Mouse (Mus musculus) thymus, postnatal 14 days (tissue): ENCODE measurements around the gene Fbln5.

ENCODE experiments used
- DNase-seq: peaks from one replicate; pipeline ENCODE4 v3.0.0; 2021

Fbln5 gene

DNA sequence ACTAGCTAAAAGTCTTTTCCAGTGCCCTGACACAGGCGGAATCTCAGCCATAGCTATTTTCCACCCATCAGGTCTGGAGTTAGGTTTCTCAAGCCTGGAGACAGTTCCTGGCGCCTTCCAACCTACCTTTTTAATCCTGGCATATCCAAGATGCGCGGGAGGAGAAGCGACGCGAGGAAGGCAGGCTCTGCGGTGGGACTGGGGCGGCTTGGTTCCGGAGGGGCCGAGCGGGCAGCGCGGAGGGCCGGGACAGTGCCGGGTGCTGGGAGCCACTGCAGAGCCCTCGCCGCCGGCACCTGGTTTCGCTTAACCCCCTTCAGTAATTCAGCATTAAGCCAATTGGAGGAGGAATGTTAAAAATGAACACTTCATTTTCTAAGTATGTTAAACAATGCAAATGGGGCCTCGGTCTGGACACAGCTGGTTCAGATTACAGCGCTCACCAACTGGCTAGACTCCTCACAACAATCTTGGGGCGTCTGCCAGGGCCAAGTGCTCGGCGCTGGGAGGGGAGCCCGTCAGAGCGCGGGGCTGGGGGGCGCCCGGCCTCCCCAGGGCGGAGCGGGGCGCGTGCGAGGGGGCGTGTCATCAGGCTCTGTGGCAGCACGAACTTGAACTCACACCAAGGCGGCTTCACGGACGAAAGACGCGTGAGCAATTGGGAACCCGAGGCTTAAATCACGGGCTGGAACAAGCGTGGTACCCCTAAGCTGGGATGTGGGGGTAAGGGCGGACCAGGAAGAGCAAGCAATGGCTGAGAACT lies at the start of gene Fbln5:
TSS of gene Fbln5 (minus strand) at position 448 of the 763 bp plus-strand sequence.
- DNase-seq = peak; percentile 33

DNA sequence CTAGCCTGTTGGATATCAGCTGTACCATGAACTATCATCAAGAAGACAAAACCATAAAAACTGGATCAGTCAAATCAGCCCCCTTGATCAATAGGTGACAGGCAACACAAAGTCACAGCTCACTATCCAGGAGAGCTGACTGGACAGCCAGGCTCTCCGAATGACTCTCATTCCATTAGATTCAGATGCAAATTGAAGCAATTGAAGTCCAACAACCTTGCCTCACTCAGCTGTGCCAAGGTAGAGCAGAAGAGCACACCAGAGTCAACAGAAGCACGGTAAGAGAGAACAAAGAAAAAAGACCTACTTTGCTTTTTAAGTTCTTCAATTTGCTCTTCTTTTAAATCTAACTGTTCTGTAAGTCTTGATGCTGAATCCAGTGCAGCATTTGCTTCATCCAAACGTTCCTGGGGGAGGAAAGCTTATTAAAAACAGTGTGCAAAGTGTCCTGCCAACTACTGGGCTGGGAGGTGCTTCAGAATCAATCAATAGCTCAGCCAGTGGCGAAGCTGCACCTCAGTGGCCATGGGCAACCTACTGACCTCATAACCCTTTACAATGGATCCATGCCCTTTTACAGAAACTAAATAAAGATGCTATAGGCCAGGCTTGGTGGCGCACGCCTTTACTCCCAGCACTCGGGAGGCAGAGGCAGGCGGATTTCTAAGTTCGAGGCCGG lies 43.6 kb upstream of the Fbln5 start:
- DNase-seq = no peak

DNA sequence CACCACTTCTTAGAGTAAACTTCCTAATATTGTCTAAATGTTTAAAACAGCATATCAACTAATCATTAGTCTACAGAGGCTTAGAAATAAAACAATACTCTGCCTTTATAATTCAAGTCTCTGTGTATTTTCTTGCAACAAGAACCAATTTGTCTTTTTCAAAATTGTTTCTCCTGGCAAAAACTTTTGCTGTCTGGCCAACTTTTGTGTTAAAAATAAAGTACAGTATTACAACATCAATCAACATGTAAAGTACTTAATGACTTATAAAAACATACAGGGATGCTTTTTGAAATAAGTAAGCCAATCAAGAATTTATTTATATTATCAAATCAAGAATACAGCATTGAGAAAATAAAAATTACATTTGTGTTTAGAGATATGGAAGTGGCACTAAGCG lies 41.4 kb upstream of the Fbln5 start:
- DNase-seq = no peak

DNA sequence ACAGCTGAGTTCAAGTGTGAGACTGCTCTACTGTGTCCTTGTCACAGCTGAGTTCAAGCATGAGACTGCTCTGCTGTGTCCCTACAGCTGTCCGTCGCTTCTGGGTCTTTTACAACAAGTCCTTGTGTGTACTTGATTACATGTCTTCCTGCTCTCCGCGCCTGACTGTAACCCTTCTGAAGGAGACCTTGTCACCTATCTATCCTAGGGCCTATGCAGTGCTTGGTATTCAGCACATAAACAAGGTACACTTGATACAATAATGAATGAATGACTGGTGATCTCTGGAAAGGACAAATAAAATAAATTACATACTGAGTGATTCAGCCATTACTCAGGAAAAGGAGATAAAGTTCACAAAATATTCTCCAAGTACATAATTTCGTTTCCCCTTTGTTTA lies 39.2 kb upstream of the Fbln5 start:
- DNase-seq = no peak

DNA sequence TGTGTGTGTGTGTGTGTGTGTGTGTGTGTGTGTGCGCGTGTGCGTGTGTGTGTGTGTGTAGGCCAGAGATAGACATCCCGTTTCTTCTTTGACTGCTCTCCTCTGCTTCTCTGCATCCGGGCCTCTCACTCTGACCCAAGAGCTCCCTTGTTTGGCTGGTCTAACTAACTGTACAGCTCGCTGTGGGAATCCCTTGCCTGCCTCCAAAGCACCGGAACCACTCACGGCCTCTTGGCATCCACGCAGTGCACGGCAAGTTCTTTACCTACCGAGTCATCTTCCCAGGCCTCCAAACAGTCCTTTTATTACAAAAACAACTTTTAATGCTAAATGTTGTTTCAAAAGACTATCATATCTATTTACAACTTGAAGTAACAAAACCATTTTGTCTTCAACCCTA lies 35.5 kb upstream of the Fbln5 start:
- no peak for DNase-seq

DNA sequence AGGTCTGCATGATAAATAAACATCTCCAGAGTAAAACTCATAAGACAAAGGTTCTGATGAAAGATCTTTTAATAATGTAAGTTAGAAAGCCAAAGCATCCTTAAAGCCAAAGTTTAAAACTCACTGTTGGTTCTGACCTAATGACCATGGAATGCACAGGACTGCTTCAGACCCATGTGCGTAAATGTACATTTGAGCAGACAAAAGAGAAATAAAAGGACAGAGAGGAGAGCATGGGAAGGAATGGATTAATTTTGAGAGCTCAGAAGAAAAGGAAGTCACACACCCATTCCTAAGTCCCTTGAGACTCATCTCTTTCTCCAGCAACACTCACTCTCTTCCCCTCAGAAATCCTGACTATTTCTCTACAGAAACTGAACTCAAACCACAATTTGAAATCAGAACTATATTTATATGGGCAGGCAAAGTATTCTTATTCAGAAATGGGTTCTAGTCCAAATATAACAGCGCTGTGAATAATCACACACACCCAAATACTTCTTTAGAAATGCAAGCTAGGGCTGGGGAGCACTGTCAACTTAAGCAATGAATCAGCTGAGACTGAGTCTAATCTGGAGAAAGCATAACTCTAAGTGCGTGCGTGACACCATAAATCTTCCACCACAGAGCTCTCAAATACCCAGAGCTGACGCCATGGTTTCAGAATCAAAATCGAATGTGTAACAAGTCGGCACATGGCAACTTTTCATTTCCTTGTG lies 33.1 kb upstream of the Fbln5 start:
- DNase-seq = no peak

DNA sequence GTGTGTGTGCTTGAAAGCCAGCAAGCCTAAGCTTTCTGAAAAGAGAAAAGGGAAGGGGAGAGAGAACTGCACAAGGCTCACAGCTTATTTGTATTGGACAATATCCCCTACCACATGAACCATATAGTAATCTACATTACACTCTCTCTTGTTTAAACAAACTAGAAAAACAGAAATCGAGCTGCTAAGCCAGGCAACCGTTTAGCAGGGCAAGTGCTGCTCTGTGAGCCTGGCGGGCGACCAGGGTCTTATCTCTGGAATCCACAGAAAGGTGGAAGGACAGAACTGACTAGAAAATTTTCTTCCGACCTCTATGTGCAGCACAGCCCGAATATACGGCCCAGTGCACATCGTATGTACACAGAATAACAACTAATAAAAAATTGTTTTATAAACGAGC lies 32.5 kb upstream of the Fbln5 start:
- DNase-seq = no peak

DNA sequence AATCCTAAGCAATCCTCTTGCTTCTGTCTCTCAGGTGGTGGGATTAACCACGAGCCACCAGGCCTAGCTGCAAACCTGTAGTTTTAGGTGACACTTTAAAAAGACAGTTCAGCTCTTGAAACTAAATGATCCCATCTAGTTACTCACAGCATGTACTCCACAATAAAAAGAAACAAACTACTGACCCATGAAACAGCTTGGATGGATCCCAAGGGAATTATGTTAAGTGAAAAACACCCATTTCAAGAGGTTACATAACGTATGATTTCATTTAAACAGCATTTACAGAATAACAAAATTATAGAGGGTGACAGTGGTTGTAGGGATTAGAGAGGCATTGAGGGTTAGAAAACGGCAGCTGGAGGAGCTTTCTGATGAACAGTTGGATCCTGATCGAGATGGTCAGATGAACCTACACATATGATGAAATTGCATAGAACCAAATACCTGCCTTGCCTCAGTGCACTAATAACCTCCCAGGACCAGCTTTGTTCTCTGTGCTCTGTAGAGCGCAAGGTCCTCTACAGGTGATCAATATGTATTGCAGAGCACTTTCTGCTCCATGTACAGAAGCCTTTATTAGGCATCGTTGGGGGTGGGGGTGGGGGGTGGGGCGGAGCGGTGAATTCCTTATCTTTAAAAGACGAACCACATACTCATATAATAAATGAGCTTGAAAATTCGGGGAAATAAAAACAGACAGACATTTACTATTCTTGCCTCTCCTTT lies 17.9 kb upstream of the Fbln5 start:
- DNase-seq = no peak

DNA sequence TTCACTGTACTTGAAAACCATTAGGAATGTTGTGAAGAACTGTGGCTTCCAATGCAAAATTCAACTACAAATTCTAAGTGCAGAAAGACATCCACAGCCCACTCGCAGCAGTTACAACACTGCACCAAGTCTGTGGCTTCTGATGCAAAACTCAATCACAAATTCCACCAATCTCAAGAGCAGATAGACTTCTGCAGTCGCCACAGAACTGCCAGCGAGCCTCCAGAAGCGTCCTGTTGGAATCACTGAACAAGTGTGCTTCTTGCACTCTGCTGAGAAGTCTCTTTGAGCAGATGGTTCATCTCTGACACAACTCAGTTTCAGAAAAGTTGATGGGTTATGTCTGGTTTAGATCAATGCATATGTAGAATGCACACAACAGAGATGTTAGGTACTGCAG lies 15.9 kb upstream of the Fbln5 start:
- no peak for DNase-seq

DNA sequence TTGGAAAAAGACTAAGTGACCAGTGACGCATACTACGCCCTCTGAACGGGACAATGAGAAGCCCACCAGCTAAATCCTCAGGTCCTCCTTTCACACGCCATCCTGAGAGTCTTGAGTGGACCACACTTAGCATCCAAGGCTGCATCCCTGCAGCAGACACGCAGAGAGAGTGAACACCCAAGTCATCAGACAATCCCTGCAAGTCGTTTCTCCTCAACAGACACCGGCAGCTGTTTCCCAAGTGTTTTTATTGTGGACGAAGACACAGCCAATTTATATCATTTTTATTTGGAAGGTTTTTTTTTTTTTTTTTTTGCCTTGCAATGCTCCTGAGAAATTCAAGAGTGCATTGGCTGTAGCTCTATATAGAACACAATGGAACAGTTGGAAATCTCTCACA lies 14.9 kb upstream of the Fbln5 start:
- DNase-seq = no peak

DNA sequence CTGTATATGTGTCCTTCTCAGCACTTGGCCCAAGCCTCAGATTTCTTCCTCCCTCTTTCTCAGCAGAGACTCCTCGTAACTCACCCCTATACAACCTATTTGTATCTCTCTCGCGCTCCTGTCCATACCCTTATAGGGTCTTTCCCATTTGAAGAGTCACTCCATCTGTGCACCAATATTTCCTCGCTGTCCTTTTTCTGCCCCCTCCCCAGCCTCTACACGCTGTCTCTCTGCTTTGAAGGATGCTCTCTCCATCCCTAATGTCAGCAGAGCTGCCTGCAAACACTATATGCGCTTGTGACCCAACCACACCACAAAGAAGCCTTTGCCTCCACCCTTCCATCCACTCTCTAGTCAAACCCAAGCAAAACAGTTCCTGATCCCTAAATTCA lies 14.3 kb upstream of the Fbln5 start:
- no peak for DNase-seq

DNA sequence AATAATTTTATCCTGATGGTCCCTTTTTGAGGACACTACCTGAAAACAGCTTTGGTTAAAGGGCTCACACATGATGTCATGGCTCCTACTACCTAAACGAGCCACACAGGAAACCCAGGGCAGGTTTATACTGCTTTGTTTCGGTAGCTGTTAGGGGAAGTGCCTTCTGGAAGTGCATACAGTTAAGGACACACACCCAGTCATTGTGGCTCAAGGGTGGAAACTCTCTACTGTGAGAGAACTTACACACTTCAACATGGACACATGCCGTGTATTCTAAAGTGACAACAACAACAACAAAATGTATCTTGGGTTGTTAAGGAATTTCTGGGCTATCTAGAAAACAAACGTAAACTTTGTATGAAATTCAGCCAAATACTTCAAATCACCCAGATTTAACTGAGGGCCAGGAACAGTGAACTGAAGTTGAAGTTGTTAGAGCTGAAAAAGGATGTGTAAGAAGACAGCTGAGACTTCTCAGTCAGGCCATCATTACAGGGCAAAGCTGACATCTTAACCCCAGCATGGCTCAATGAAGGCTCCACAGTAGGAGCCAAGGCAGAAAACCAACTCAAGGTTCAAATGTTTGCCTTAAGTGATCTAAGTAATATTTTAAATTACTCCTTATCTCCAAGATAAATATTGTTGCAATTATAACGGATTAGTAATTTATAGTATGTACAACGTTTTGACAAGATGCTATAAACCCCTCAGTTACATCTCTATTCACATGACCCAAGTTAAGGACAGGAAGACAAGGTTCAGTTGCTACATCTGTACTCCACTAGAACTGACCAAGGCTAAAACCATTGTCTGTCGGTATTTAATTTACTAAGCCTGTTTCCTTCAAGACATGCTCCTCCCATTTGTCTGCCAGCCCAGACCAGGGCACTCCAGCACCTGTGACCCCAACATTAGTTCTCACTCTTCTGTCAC lies 13.6 kb upstream of the Fbln5 start:
- DNase-seq = no peak

DNA sequence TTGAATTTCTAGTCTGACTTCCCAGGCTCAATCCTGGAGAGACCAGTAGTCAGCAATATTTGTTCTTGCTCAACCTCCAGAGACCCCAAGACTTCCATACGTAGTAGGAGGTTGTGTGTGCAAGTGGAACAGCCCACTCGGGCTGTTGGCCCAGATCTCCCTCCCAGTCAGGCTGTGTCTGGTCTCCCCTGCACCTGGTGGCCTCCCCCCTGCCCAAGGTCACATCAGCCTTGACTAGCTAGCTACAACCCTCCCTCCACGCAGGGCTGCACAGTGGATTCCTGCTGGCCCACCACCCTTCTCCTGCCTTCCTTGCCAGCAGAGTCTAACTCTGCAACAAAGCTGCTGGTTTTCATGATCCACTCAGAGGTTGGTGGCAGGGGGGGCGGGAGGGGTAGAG lies 12.4 kb upstream of the Fbln5 start:
- no peak for DNase-seq

DNA sequence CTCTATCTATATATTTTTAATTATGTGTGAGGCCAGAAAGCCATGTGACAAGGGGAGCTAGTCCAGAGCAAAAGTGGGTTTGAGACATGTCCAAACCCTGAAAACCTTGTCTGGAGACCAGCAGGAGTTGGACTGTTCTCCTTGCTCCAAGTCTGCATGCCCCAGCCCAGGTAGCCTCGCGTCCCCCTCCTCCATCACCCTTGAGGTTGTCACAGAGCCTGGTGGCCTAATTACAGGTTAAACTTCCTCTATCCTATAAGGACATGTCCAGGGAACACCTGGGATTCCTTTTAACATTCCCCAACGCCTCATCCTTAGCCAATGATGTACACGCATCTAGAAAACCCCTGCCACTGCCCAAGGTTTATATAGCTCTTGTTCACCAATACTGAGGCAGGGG lies 4.3 kb upstream of the Fbln5 start:
- DNase-seq = no peak

DNA sequence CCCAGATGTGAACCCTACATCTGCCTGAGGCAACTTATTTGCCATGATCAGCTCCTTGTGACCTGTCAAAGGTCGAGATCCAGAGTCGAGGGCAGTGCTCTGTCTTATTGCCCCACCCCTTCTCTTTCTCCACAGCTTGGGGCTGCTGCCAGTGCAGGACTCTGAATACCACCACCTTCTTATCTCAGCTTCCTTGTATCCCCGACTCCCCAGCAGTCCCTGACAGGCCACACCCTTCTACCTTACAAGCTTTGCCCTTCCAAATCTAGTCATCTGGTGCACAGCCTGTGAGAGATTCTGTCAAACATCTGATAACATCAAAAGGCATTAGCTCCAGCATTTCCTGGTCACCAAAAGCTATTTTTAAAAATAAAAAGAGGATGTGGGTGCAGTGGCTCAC lies 2.7 kb upstream of the Fbln5 start:
- no peak for DNase-seq

DNA sequence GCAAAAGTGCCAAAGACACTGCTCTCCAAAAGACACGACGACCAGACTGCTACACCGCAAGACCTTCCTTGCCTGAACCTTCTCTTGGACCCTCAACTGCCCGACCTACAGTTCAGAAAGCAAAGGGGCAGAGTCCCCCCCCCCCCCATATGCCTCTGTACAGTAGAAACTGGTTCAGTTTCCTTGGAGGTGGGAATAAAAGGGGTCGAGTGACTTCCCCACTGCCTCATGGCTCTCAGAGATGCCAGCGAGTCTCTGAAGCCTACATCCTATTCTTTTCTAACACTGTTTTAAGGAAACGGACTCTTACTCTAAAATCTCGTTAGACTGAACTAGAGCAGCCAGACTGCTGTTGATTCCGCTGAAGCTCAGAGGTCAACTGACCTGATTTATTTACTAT lies 715 bp upstream of the Fbln5 start:
- no peak for DNase-seq

DNA sequence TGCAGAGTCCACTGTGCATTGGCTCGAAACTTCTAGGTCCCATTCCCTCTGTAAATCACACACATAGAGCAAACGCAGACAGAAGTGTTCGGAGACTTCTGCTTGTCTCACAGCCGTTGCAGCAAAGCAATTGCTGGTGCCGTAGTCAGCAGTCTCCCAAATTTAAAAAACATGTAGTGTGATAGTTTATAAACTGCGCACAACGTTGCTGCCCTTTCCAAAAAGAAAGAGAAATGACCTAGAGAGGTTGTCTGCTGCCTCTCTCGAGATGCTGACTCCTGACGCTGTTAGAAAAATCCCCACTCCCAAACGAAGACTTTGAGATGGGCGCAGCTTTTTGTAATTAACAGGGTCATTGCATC lies 628 bp downstream of the Fbln5 start:
- DNase-seq = no peak

DNA sequence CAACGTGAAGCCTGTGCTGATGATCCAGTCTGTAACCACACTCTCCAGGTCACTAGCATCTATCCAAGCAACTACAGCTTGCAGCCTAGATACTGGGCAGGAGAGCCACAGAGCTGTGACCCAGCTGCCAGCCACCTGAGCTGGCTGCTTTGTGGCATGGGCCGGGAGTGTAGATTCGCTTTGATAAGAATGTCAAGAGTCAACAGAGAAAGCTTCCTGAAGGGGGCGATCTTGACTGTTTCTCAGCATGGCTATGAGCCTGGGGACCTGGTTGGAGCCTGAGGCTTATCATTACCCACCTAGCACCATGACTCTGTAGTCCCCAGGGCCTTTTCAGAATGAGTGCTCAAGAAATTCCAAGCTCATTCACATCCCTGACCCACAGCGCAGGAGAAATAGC lies 2.0 kb downstream of the Fbln5 start:
- peak; percentile 13 for DNase-seq

DNA sequence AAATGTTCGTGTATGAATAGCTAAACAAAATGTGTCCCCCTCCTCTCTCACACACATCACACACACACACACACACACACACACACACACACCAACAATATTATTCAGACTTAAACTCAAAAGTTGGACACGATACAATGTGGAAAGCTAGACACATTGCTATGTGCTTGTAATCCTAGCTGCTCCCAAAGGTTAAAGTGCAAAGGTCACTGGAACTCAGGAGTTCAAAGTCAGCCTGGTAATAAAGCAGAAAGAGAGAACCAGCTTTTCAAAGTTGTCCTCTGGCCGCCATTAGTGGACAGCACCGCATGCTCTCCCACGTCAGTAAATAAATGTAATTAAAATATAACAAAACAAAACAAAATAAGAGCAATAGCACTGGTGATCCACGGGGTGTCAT lies 3.1 kb downstream of the Fbln5 start:
- no peak for DNase-seq

DNA sequence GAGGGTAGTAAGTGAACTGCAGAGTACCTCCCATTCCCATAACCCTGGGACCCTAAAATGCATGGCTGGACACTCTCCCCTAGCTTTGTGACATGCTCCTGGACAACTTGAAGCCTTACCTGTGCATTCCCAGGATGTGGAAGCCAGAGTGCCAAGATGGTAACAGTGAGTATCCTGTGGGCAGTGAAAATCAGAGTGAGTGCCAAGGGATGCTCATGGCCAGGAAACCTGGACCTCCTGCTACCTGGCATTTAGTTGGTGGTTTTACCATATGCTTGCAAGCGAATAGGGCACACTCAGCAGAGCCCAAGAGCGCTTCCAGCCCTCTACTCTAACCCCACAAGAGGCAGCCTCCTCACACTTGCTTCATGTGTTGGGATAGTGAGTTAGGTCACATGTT lies 4.4 kb downstream of the Fbln5 start:
- no peak for DNase-seq

DNA sequence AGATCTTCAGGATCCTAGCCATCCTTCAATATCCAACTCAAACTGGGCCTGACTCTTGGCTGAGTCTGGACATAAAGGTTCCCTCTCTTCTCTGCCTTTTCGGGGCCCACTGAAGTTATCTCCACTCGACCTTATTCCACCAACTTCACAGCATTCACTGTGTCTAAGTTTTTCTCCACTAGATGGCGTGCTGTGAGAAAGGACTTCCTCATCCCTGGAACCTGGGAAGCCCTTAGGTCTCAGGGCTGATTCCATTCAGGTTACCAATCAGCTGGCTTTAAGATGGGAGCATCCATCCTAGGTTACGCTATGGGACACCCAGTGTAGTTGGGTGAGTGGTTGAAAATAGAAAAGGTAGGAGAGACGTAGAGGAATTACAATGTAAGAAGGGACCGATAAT lies 7.7 kb downstream of the Fbln5 start:
- DNase-seq = peak; percentile 31

DNA sequence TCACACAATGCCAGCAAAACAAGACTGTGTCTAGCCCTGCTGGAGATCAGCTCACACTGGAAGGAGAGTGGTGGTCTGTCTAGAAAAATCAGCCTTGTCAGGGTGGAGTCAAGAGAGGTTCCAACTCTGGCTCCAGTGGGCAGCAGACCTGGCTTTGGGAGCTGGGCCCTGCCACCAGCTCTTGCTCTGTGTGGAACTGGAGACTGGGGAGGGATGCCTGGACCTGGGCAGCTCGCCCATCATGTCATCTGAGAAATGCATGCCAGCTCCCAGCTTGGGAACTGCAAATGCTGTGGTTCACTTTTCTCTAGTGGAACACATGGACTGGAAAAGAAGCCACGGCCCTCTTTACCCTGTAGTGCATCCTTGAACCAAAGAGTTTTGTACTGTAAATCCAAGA lies 8.3 kb downstream of the Fbln5 start:
- DNase-seq = no peak

DNA sequence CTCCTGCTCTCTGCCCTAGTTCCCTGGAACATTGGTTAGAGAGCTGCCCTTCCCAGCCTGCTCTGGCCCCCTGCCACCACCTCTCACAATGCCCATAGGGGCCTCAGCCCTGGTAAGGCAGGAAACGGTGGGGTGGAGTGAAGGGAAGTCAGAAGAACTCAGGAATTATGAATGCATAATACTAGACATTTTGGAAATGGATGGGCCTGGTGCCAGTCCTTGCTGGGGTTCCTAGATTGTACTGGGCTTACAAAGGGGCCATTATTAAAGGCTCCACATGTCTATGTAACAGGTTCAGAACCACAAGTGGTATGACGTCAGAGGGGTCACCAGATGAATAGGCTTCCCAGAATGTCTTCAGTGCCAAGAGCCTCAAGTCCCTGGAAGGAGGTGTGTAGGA lies 11.5 kb downstream of the Fbln5 start:
- DNase-seq = no peak
